Mouse (Mus musculus) layer of hippocampus, adult 2 months (tissue): ENCODE results near the gene Gfi1b. TPM values are rescaled to one million over a fixed set of nuclear protein-coding genes. Genes with fewer than 3 reads are reported as not detected.

ENCODE experiments used
- DNase-seq, 2 experiments: peaks; one replicate each; pipeline ENCODE4 v3.0.0; 2022; ENCODE audit warnings: low spot score in 2 of 2
- H3K27ac ChIP-seq: fragments of 200-600 bp; 2 replicates; pipeline ENCODE4 v1.8.1; 2022
- H3K4me3 ChIP-seq: fragments of 200-600 bp; 2 replicates; pipeline ENCODE4 v1.8.1; 2022; ENCODE audit warnings: mild to moderate bottlenecking
- CTCF ChIP-seq: fragments of 200-600 bp; conservative IDR thresholded peaks from 2 replicates; pipeline ENCODE4 v1.8.1; 2022; ENCODE audit warnings: antibody characterized with exemption, mild to moderate bottlenecking, moderate library complexity
- total RNA-seq, 2 experiments: library from RNA; stranded (reverse); gene quantifications; 2 replicates each; pipeline ENCODE4 v1.2.3; 2021

Gene Gfi1b
- total RNA-seq, 2 experiments from 2014 or later = not detected

DNA sequence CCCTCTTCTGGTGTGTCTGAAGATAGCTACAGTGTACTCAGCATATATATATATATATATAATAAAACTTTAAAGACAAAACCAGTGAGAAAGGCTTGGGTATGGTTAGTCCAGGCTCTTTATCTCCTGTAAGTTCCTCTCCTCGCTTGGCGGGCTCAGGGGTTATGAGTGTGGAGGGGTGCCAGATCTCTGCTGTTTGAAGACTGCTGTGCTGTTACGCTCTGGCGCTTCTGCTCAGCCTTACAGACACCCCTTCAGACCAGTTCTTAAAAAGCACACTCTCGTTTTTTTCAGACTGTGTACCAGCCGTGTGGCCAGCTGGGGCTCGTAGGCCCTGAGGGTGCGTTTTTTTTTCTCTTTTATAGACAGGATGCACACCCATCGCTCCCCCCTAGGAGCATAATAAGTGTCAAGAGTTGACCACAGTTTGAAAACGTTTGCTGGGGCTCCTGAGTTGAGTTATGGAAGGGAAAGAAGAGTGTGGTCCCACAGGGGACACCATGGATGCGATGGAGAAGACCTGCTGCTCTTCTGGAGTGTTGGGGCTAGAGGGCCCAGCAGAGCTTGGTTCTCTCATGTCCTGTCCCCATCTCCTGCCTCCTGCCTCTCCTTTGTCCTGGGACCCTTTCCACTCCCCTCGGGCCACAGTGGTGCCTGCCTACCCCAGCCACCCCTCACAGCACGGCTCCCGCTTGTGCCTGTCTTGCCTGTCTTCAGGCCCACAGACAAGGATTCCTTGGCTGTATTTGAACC, 15.8 kb downstream of the Gfi1b start:
- DNase-seq = no peak
- Histone ChIP-seq H3K27ac (no peak overlapping the region), H3K4me3 (no peak overlapping the region)
- no peak for TF ChIP-seq CTCF

GRCm38 (mm10) chr2:28603542-28603941, 18.2 kb downstream of the Gfi1b start:
- no peak for TF ChIP-seq CTCF
- no peak for DNase-seq
- Histone ChIP-seq H3K27ac (no peak overlapping the region), H3K4me3 (no peak overlapping the region)

- no peak overlapping the region for H3K27ac ChIP-seq
- DNase-seq = no peak
- H3K4me3 ChIP-seq = no peak overlapping the region
- TF ChIP-seq CTCF = no peak
These were observed 19.8 kb downstream of the Gfi1b start for GRCm38 (mm10) chr2:28601720-28602590.

DNA sequence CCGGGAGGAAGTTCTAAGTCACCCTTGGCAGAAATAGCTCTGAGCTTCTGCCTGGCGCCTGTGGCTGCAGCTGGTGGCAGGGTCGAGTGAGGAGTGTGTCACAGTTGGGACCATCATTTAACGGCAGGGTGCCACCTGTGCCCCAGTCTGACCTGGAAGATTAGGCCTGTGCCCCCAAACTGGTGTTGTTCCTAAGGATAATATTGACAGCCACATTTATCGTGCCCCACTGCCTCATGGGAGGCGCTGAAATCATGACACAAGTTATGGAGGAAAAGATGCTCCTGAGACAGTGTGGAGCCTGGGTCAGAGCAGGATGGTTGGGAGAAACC, 22.2 kb downstream of the Gfi1b start:
- no peak for DNase-seq
- Histone ChIP-seq H3K4me3 (no peak overlapping the region), H3K27ac (no peak overlapping the region)
- no peak for TF ChIP-seq CTCF

DNA sequence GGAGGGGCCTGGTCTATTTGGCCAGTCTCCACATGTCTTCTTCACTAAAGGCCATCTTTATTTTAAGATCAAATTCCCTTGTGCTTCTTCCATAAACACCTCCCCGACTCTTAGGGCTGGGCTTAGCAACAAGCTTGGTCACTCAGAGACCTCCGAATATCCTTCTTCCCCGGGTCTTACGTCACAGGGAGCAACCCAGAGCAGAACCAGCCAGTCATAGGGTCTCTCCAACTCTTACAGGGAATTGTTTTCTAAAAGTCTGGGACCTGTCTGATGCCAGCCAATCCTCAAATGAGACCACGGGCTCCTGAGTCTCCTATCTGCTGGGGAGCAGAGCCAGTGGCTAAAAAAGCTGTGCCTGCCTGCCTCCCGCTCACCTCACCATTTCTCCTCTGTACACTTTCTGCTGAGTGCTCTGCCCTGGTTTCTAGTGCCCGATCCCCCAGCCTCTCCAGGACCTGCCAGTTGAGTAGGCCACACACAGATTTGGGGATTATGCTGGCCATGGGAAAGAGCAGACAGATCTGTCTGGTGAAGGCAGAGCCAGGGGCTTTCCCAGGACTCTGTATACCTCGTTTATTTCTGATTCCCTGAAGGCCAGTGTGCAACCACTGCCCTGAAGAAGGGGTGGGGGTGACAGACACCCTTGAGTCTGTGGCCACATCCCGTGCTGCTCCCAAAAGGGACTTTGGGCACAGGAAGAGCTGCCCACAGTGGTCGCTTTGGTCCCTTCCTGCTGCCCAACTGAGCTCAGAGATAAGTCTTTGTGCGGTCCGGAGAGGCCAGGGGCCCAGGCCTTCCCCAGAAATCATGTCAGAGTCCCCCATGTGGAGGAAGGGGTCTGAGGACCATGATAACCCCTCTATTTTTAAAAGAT, 22.9 kb downstream of the Gfi1b start:
- Histone ChIP-seq H3K27ac (no peak overlapping the region), H3K4me3 (no peak overlapping the region)
- TF ChIP-seq CTCF = no peak

GRCm38 (mm10) chr2:28597733-28598547, 23.8 kb downstream of the Gfi1b start:
- no peak for TF ChIP-seq CTCF
- Histone ChIP-seq H3K27ac (no peak overlapping the region), H3K4me3 (no peak overlapping the region)
- DNase-seq = no peak

More for the DNA sequence above, 22.9 kb downstream of the Gfi1b start:
- DNase-seq = no peak

- no peak overlapping the region for H3K4me3 ChIP-seq
- DNase-seq = no peak
- TF ChIP-seq CTCF = peak; percentile 43
- H3K27ac ChIP-seq = no peak overlapping the region
These were observed 24.8 kb downstream of the Gfi1b start for GRCm38 (mm10) chr2:28596998-28597397.

DNA sequence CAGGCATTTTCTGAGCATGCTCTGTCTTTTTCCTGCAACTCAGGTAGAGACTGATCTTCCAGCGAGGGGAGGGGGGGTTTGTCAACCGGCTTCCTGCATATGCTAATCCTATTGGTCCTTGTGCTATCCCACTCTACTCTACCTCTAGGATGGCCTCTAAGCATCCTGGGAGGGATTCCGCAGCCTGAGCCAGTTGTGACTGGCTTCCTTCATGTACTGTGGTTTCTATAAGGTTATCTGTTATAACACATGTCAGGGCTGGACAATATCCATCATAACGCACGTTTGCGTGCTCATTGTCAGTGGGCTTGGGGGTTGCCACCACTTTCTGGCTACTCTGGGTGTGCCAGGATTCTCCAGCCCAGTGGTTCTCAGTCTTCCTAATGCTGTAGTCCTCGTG, 25.8 kb downstream of the Gfi1b start:
- TF ChIP-seq CTCF = no peak
- no peak for DNase-seq
- H3K4me3 ChIP-seq = no peak overlapping the region
- no peak overlapping the region for H3K27ac ChIP-seq

DNA sequence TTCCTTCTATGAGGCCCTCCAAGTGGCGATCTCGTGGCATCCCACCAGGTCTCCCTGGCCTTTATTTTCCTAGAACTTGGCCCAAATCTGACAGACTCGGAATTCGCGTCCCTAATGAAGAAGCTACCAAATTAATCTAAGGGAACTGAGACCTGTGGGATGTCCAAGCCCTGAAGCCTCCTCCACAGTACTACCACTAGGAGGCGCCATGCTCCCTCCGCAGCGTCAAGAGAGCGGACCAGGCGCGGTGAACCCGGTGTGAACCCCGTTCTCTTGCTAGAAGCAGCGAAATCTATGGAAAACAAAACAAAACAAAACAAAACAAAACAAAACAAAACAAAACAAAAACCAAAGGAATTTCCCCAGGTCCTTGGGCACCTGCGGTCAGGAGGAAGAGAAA, 29.0 kb downstream of the Gfi1b start:
- DNase-seq = peak in 1 of 2 experiments; percentile 34
- no peak overlapping the region for H3K27ac ChIP-seq
- H3K4me3 ChIP-seq = no peak overlapping the region
- peak; percentile 86 for TF ChIP-seq CTCF

DNA sequence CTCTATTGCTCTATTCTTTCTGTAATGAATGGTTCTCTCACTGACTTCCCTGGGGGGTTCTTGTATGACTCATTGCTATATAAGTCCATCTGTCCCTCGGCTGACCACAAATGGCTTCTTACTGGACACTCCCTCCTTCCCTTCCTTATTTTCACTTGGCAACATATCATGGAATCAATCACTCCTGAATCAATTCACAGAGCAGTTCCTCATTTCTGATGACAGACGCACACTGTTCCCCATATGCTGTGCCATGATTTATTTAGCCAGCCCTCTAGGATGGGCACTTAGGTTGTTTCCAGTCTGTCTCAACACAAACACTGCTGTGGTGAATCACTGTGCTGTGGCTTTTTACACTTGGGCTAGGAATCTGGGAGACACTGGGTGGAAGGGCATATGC, 30.3 kb downstream of the Gfi1b start:
- no peak overlapping the region for H3K27ac ChIP-seq
- no peak for TF ChIP-seq CTCF
- H3K4me3 ChIP-seq = no peak overlapping the region
- DNase-seq = no peak

DNA sequence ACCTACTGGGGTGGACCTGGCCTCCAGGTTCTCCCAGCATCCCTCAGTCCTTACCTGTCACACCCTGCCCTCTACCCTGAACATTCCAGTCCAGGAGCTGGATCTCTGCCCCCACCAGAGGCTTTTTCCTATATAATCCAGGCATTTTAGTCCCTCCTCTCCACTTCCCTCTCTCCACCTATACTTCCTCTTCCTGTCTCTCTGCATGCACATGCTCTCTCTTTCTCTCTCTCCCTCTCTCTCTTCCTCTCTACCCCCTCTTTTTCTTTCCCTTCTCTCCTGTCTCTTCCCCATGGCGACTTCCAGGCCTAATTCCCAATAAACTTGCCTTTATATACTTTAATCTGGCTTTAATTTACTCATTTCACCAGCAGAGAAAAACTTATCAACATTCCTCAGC, 33.2 kb downstream of the Gfi1b start:
- no peak for TF ChIP-seq CTCF
- H3K27ac ChIP-seq = no peak overlapping the region
- no peak overlapping the region for H3K4me3 ChIP-seq
- no peak for DNase-seq

DNA sequence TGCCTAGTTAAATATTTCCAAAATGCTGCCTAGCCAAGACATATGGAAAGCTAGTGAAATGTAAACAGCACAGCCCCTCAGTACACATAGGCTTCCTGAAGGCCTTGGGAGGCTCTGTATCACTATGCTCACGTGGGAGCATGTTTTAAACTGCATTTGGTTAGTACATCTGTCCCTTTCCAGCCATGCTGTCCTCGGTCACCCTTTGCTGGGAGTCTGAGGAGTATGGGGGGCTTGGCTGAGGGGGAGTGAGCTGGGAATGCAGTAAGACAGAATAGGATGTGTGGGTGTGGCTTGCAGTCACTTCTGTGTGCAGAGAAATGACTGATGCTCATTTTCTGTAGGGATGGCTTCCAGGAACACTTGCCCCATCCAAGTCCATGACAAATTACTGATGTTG, 36.1 kb downstream of the Gfi1b start:
- no peak for TF ChIP-seq CTCF
- no peak overlapping the region for H3K4me3 ChIP-seq
- H3K27ac ChIP-seq = no peak overlapping the region
- no peak for DNase-seq
